Mouse (Mus musculus) lung, adult 2 months (tissue): ENCODE measurements around the gene Zfp451. TPM values are rescaled to one million over a fixed set of nuclear protein-coding genes. Genes with fewer than 3 reads are reported as not detected.
"Not testable (repeated sequence)": the region's sequence is repeated elsewhere in the genome, so short reads cannot be mapped to it uniquely, and the experiment has no call there.

Source experiments
- DNase-seq: peaks from one replicate; pipeline ENCODE4 v3.0.0; 2022
- H3K4me1 ChIP-seq: fragments of 200-500 bp; 2 replicates; pipeline ENCODE4 v1.6.1; 2011; ENCODE audit warnings: low read length; ENCODE audit not compliant: control insufficient read depth, insufficient read depth
- H3K4me3 ChIP-seq: fragments of 200-500 bp; replicated peaks from 2 replicates; pipeline ENCODE3; 2011; ENCODE audit warnings: low read depth, mild to moderate bottlenecking, control low read depth, low read length; ENCODE audit errors: extremely low read depth
- CTCF ChIP-seq: fragments of 200-500 bp; IDR thresholded peaks from 2 replicates; pipeline ENCODE4 v1.5.1; 2011; ENCODE audit warnings: mild to moderate bottlenecking, low read length, control low read depth; ENCODE audit not compliant: insufficient read depth
- POLR2A ChIP-seq: fragments of 200-500 bp; IDR thresholded peaks from 2 replicates; pipeline ENCODE4 v1.6.1; 2011; ENCODE audit warnings: low read depth, mild to moderate bottlenecking, control low read depth, low read length, borderline replicate concordance; ENCODE audit errors: extremely low read depth
- WGBS: fragments of 180-500 bp; shearing (Covaris S2); methylation state at CpG from one replicate; pipeline ENCODE4 v1.1.7; 2018; 5-methylcytosine and 5-hydroxymethylcytosine counted together
- polyA plus RNA-seq: library from polyadenylated mRNA; depleted of rRNA; stranded (reverse); fragments of >200 nt; gene quantifications from 2 replicates; pipeline ENCODE4 v1.2.3, GENCODE M21; 2012

Zfp451 gene
- polyA plus RNA-seq, 1 experiment: 5.5 TPM

GRCm38 (mm10) chr1:33757491-33758041, 56.8 kb downstream of the Zfp451 start, which contains the start of gene Bag2:
Gene Bag2 (minus strand): TSS chr1:33757795.
- under 1% methylated on average over 60 of the region's 61 CpGs for WGBS
- Histone ChIP-seq H3K4me1 (no peaks in the 10 kb centered on the region), H3K4me3 (peak within 1 kb of the TSS; percentile 83)
- peak; percentile 72 for DNase-seq
- TF ChIP-seq POLR2A (no peak), CTCF (no peak)

GRCm38 (mm10) chr1:33757033-33757413, 57.4 kb downstream of the Zfp451 start:
- Histone ChIP-seq H3K4me1 (no peaks in the 10 kb centered on the region), H3K4me3 (peak overlapping the region; percentile 83)
- DNase-seq: peak; percentile 18
- 2% methylated on average over 14 of the region's 14 CpGs for WGBS
- no peak for TF ChIP-seq POLR2A
- no peak for TF ChIP-seq CTCF

- TF ChIP-seq CTCF: no peak
- TF ChIP-seq POLR2A: no peak
- WGBS: 23% methylated on average over 18 of the region's 18 CpGs
- no peaks in the 10 kb centered on the region for H3K4me1 ChIP-seq
- no peak for DNase-seq
- peak overlapping the region; percentile 83 for H3K4me3 ChIP-seq
Observed at GRCm38 (mm10) chr1:33756258-33757032, 58.0 kb downstream of the Zfp451 start.

- H3K4me3 ChIP-seq: no peak overlapping the region
- TF ChIP-seq POLR2A (no peak), CTCF (no peak)
- no peaks in the 10 kb centered on the region for H3K4me1 ChIP-seq
- no peak for DNase-seq
- 71% methylated on average over 7 of the region's 7 CpGs for WGBS
Observed at GRCm38 (mm10) chr1:33755799-33756198, 58.6 kb downstream of the Zfp451 start.

- TF ChIP-seq CTCF (no peak), POLR2A (no peak)
- DNase-seq: no peak
- H3K4me3 ChIP-seq: no peak overlapping the region
Observed at GRCm38 (mm10) chr1:33754965-33755735, 59.2 kb downstream of the Zfp451 start.

GRCm38 (mm10) chr1:33754089-33754488, 60.3 kb downstream of the Zfp451 start:
- Histone ChIP-seq H3K4me1 (no peaks in the 10 kb centered on the region), H3K4me3 (no peak overlapping the region)
- TF ChIP-seq POLR2A: no peak
- TF ChIP-seq CTCF: no peak
- 88% methylated on average over 17 of the region's 17 CpGs for WGBS
- DNase-seq: no peak

More at GRCm38 (mm10) chr1:33754965-33755735, 59.2 kb downstream of the Zfp451 start:
- 76% methylated on average over 21 of the region's 21 CpGs for WGBS
- H3K4me1 ChIP-seq: no peaks in the 10 kb centered on the region

GRCm38 (mm10) chr1:33751283-33751682, 63.1 kb downstream of the Zfp451 start:
- Histone ChIP-seq H3K4me3 (no peak overlapping the region), H3K4me1 (no peaks in the 10 kb centered on the region)
- no peak for TF ChIP-seq POLR2A
- no peak for TF ChIP-seq CTCF
- 81% methylated on average over 10 of the region's 10 CpGs for WGBS
- no peak for DNase-seq

DNA sequence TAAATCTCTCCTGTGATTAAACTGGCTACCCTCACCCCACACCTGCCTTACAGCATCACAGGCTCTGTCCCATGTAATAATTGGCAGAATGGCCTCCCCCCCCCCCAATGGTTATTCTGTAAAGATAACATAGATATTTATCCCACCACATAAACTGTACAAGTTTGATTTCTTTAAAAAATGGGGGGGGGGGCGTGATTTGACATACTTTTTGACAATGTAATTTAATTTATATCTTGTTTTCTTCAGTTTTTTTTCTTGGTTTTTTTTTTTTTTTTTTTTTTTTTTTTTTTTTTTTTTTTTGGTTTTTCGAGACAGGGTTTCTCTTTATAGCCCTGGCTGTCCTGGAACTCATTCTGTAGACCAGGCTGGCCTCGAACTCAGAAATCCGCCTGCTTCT, 64.7 kb downstream of the Zfp451 start:
- DNase-seq, H3K4me1 ChIP-seq, H3K4me3 ChIP-seq: not testable (repeated sequence)
- 96% methylated on average over 3 of the region's 4 CpGs for WGBS

GRCm38 (mm10) chr1:33749109-33749508, 65.3 kb downstream of the Zfp451 start:
- 95% methylated on average over 11 of the region's 11 CpGs for WGBS
- TF ChIP-seq POLR2A (no peak), CTCF (no peak)
- no peaks in the 10 kb centered on the region for H3K4me1 ChIP-seq
- DNase-seq: no peak
- H3K4me3 ChIP-seq: no peak overlapping the region
